Mouse (Mus musculus) ES-E14 (cell line): Measurements from ENCODE around the gene Axin1.

Experiments
- MAFK ChIP-seq: IDR thresholded peaks from 2 replicates; pipeline ENCODE4 v1.6.1; 2014; ENCODE audit warnings: mild to moderate bottlenecking, low read depth, low read length, inconsistent platforms; ENCODE audit not compliant: insufficient read depth
- ZC3H11A ChIP-seq: IDR thresholded peaks from 2 replicates; pipeline ENCODE4 v1.6.1; 2012; ENCODE audit warnings: low read depth, mild to moderate bottlenecking, inconsistent platforms, low read length, borderline replicate concordance
- ZNF384 ChIP-seq: IDR thresholded peaks from 2 replicates; pipeline ENCODE4 v1.6.1; 2012; ENCODE audit warnings: low read depth, low read length, inconsistent platforms

DNA sequence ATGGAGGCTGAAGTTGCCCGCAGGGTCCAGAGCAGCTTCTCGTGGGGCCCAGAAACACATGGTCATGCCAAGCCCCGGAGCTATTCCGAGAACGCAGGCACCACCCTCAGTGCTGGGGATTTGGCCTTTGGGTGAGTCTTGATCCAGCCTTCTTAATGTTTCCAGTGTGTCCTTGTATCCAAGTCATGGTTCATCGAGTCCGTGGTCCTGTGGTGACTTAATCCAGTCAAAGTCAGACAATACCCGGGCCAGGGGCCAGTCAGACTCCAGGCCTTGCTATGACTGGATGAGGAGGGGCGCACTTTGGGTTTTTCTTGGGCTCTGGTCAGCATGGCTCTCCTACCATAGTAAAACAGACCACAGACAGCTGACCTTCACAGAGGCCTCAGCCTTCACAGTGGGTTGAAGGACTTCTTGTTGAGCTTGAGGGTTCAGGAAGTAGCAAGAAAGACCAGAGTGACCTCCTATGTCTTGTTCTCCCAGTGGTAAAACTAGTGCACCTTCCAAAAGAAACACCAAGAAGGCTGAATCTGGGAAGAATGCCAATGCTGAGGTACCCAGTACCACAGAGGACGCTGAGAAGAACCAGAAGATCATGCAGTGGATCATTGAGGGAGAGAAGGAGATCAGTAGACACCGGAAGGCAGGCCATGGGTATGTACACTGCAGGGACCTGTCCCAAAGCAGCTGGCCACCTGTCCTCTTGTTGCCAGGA is 49.8 kb downstream of the Axin1 start:
- no peak for TF ChIP-seq ZC3H11A
- TF ChIP-seq MAFK = no peak
- no peak for TF ChIP-seq ZNF384
